Mouse (Mus musculus): ENCODE measurements around the gene Nlrc5. TPM values are rescaled to one million over a fixed set of nuclear protein-coding genes. Genes with fewer than 3 reads are reported as not detected.
"Not testable (repeated sequence)": the region's sequence is repeated elsewhere in the genome, so short reads cannot be mapped to it uniquely, and the experiment has no call there.

Gene Nlrc5
- total RNA-seq, 2 experiments from 2014 or later, result 0.49 to 1.7 TPM

DNA sequence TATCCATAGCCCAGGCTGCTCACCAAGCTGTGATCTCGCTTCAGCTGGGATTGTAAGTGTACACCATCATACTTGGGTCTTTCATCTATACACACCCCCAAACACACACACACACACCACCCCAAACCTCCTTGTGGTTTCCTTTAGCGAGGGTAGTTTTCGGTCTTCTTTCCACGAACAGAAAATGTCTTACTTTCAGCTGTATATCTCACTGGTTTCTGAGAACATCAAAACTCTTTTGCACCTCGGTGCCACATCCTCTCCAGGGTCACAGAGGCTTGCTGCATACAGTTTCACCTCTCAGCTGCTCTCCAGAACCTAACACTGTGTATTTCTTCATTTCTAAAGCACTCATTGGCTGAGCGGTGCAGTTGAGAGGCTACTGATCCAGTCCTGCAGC lies 20.6 kb upstream of the Nlrc5 start:
- intact Hi-C loops (cut with DNase I), result no loop called here
- no peak for DNase-seq (ENCODE audit: low spot score)

DNA sequence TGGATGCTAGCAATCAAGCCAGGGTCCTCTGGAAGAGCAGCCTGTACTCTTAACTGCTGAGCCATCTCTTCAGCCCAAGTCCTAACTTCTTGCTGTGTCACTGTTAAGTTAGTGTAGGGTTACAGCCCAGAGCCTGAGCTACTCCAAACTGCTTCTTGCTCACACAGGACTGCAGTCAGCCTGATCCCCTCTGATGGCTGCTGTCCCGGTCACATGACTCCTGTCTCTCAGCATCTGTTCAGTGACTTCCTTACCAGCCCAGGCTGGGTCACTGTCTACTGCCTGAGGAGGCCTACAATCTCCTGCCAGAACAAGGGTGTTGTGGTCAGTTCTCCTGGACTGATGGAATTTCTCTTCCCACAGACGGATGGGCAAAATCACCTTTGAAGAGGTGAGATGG lies 18.9 kb upstream of the Nlrc5 start:
- intact Hi-C loops (cut with DNase I), result no loop called here
- no peak for DNase-seq (ENCODE audit: low spot score)

DNA sequence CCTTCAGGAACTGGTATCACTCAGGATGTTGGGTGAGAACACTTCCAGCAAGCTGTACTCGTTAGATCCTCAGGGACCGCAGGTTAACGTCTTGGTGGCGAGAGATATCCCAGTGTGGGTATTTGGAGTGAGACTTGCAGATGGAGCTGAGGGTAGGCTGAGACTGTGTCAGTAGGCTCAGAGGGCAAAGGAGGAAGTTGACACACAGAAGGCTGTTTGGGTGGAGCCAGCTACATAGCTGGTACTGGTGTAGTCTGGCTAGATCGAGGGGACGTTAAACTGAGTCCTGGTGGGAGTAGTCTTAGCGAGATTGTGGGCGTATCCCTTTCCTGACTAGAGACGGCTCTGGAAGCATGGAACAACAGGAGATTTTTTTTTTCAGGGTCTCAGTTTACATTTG lies 16.1 kb upstream of the Nlrc5 start:
- no peak for DNase-seq (ENCODE audit: low spot score)
- intact Hi-C loops (cut with DNase I), result no loop called here

DNA sequence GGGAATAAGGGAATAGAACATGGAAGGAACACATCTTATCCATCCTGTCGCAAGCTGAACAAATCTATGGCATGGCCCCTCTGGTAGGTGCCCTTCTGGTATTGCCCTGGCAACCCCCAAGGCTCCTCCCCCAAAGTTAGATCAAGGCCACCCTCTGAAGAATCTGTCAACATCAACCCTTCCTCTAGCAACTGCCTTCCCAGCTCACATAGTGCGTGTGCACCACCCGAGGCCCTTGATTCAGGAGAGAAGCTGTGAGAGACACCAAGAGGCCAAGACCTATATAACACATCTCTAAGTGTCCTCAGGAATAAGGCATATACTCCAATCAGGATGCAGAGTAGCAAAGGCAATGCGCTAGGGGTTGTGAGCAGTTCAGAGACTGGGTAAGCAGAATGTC lies 11.9 kb upstream of the Nlrc5 start:
- intact Hi-C loops (cut with DNase I), result no loop called here
- DNase-seq (ENCODE audit: low spot score), result no peak

DNA sequence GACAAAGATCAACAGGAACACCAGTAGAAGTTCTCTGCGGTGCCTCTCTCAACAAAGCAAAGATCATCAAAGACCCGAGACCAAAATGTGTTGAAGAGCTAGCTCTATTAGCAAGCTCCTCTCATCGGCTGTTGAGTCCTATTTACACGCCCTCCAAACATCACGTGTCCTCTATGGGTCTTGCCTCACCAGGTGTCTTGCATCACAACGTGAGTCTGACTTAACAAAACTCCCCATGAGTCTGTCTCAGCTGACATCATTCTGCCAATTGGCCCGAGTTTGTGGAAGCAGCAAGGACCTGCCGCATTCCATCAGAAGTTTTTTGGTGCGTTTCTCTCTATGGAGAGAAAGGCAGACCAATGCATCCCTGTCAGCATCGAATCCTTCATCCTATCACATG lies 6.2 kb upstream of the Nlrc5 start:
- DNase-seq (ENCODE audit: low spot score), result no peak
- intact Hi-C loops (cut with DNase I), result no loop called here

DNA sequence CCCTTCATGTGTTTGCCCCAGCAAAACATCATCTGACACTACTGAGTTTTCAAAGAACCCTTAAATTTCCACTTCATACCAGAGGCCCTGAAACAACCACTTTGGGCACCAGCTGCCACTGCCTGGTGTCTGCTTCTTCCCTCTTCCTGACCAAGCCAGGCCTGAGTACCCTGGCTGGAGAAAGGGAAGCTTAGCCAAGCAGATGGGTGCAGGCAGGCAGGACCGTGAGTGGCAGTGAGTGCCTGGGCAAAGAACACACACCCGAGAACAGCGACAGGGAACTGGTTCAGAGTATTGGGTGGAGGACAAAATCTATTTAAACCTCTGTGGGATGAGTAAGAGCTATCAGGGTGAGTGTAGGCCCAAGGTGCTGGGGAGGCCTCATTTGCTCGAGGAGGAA lies 5.7 kb upstream of the Nlrc5 start:
- DNase-seq (ENCODE audit: low spot score), result no peak
- intact Hi-C loops (cut with DNase I), result no loop called here

DNA sequence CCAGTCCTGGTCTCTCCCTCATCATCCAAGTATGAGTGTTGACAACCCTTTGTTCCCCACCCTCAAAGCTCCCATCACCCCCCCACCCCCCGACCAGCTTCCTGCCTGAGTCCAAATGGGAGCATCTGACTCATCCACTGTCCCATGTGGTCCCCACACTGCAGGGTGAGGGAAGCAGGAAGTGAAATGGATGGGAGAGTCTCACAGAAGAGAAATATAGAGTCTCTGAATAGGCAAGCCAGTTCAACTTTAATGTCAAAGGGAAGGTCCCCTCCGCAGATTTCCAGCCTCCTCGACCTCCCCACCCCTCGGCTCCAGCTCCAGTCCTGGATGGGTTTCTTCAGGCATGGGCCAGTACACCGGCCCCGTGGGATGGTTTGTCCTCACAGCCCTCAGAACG lies 4.8 kb upstream of the Nlrc5 start:
- DNase-seq (ENCODE audit: low spot score), result no peak
- intact Hi-C loops (cut with DNase I), result no loop called here

DNA sequence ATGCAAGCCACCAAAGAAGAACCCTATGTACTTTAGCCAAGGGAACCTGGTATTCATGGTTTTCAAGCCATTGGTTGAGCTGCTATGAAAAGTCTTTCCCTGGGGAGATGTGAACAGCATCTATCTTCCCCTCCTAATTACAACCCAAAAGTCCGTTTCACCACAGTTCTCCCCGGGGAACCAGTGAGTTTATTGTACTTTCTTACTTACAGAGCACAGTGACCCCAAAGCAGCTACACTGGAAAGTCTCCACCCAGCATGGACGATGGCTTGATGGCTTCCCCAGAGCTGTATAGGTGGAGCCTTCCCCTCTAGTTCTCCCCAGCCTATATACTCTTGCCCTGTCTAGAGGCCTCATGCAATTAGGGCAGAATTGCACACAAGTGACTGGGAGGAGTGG lies 1.9 kb upstream of the Nlrc5 start:
- DNase-seq (ENCODE audit: low spot score), result no peak

DNA sequence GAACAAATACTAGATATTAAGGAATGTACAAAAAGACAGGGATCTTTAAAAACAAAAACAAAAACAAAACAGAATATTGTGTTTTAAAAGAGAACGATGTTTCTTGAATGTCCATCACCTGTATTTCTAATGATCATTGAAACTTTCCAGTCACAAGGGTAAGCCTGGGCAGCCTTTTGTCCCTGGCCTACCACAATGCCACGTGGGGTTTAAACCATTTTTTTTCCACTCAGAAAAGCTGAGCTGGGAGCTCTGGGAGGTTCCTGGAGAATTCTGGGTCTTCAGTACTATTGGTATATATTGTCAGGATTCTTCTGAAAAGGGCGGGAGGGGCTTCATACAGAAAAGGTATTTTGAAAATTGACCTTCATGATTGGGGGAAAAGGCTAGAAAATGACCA lies 802 bp downstream of the Nlrc5 start:
- no peak for DNase-seq (ENCODE audit: low spot score)
- intact Hi-C loops (cut with DNase I), result no loop called here

More for the DNA sequence above, 1.9 kb upstream of the Nlrc5 start:
- intact Hi-C loops (cut with DNase I), result no loop called here

DNA sequence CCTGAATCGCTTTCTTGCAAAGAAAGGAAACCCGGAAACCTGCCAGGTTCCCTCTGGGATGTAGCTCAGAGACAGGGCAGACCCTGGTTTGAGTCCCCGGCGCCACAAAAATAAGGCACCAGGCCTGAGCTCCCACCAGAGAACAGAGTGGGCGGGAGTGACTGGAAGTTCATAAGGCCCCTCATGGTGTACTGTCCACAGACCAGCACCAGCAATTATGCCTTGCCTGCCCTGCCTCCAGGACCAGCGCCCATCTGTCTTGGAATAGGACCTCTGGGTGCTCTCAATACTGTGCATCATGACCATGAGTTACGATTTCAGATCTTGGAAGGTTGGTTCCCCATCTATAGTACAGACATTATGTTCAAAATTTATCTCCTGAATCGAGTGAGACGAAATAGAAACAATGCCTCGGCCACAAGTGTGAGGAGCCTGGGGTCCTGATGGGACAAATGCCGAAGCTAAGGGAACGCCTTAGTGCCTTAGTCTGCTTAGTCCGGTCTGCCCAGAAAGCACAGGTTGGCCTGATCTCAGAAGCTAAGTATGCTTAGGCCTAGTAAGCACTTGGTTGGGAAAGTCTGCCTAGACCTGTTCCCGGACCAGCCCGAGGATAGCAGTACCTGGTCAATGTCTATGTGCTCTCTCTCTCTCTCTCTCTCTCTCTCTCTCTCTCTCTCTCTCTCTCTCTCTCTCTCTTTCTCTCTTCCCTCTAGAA lies 1.4 kb downstream of the Nlrc5 start:
- DNase-seq (ENCODE audit: low spot score), result no peak
- intact Hi-C loops (cut with DNase I), result no loop called here

DNA sequence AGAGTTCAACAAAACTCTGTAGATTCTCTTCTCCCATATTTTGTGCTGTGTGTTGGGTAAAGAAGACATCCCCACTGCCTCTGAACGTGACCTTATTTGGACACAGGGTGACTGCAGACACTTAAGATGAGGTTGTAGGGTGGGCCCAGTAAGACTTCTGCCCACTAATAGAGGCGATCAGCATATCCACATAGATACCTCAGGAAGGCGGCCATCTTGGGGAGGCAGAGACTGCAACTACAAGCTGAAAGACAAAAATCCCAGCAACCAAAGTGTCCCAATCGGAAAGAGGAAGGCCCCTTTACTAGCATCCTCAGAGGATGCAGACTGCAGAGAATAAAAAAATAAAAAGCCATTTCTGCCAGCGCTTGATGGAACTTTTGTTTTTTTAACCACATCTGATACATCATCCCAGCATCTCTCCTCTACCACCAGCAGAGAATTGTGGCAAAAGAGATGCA lies 2.0 kb downstream of the Nlrc5 start:
- intact Hi-C loops (cut with DNase I), result no loop called here
- no peak for DNase-seq (ENCODE audit: low spot score)

DNA sequence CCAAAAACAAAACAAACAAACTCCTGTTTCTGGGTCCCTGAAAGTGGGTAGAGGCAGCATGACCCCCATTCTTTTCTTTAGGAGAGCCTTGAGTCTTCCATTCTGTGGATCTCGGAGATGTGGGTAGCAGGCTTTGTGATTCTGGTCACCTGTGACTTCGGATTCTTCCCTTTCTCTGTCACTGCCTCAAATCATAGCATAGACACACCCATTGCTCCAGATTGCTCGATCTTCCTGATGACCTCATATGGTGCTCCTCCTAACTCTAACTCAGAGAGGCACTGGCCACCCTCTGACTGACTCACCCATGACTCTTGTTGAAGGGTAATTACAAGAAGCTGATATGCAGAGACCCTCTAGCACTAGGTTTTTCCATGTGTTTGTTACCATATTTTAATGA lies 2.7 kb downstream of the Nlrc5 start:
- intact Hi-C loops (cut with DNase I), result no loop called here
- no peak for DNase-seq (ENCODE audit: low spot score)

DNA sequence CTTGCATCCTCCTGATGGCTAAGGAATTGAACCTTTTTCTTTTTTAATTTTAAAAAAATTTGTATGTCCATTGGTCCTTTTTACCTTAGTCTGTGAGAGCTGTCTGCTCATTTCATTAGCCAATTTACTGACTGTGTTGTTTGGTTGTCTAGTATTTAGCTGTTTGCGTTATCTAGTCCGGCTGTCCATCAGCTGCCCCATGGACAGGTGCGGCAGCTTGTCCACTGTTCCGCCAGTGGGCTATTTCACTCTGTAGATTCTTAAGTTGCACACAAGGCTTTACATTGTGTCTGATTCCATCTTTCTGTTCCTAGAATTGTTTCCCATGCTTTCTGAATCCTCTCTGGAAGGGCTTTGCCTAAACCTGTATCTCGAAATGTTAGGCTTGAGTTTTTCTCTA lies 4.5 kb downstream of the Nlrc5 start:
- DNase-seq (ENCODE audit: low spot score), result no peak
- intact Hi-C loops (cut with DNase I), result no loop called here

DNA sequence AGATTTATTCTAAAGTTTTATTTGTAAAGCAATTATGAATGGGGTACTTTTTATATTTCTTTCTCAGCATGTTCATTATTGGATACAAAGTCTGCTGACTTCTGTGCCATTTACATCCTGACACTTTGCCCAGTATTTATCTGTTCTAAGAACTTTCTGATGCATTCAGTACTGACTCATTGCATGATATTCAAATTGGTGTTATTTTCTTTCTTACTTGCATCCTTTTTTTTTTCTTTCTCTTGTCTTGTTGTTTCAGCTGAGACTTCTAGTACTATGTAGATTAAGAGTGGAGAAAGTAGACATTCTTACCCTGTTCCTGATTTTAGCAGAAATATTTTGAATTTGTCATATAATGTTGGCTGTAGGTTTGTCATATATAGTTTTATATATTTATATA lies 5.5 kb downstream of the Nlrc5 start:
- intact Hi-C loops (cut with DNase I), result no loop called here
- DNase-seq (ENCODE audit: low spot score), result no peak

DNA sequence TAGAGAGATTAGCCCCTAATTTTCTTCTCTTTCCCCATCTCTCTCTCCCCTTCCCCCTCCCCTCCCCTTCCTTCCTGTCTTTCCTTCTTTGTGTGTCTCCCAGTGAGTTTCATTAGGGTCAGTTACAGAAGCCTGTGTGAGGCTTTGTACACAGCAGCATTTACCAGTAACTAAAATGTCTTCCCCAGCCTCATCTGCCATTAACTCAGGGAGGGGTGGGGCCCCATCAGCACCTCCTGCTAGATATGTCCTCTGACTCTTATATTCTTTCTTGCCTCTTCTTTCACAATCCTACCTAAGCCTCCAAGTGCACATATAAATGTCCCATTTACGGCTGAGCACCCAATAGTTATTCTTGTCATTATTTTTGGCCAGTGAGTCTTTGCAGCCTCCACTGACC lies 6.2 kb downstream of the Nlrc5 start:
- no peak for DNase-seq (ENCODE audit: low spot score)
- intact Hi-C loops (cut with DNase I), result no loop called here

DNA sequence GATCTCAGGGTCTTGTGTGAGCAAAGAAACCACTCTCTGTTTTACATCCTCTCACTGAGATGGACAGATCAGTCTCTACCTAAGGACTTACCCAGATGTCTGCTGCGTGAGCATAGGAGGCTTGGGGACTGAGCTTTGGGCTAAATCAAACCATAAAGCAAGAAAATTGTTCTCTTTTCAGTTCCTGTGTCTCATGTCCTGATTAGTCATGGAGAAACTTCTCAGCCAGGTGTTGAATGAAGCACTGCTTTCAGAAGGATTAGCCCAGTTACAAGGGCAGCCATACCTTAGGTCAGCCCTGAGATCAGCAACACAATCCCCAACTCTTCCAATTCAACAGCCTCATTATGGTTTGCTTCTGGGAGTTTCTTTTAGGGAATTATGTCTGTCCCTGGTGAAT lies 7.5 kb downstream of the Nlrc5 start:
- no peak for DNase-seq (ENCODE audit: low spot score)
- intact Hi-C loops (cut with DNase I), result no loop called here

DNA sequence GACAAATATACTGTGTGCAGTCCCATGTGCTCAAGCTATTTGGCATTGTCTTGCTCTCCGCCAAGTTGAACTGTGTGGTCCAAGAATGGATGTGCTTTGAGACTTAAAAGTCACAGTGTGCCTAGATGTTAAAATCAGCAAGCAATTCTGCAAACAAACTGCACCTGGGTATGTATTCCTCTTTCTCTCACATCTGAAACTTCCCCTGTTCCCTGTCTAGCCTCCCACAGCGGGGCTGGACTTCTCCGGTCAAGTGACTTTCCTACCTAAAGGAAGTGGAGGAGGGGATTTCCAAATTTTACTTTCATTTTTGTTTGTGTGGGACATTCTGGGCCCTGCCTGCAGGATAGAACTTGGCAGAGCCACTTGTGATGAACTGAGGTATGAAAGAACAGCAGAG lies 9.0 kb downstream of the Nlrc5 start:
- intact Hi-C loops (cut with DNase I), result no loop called here
- no peak for DNase-seq (ENCODE audit: low spot score)

DNA sequence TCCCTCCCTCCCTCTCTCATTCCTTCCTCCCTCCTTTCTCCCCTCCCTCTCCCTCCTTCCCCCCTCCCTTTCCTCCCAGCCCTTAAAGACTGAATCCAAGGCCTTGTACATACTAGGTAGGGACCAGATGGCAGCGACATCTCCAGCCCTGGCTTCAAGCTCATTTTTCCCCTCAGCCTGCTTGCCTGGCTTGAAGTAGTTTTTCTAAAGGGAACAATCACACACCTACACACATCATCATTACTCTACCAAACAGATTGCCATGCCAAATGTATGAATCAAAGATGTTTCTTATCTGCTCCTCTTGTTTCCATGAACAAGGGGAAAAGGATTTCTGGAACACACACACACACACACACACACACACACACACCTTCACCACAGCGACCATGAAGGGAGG lies 10.3 kb downstream of the Nlrc5 start:
- intact Hi-C loops (cut with DNase I), result no loop called here
- no peak for DNase-seq (ENCODE audit: low spot score)

DNA sequence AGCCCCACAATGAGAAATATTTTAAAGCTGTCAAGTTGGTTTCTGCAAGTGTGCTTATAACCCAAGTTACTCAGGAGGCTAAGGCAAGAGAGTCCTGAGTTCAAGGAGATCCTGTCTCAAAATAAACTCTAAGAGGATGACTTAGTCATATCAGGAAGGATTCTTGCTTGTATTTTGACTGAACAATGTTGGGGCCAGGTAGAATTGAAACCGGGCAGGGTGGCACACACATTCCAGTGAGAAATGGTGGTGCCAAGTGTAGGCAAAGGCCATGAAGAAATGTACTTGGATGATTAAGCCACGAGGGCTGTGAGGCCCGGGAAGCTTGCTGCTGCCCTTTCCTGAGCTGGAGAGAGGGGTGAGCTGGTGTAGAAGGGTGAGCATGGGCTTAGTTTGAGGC lies 13.0 kb downstream of the Nlrc5 start:
- intact Hi-C loops (cut with DNase I), result no loop called here
- DNase-seq (ENCODE audit: low spot score), result no peak

DNA sequence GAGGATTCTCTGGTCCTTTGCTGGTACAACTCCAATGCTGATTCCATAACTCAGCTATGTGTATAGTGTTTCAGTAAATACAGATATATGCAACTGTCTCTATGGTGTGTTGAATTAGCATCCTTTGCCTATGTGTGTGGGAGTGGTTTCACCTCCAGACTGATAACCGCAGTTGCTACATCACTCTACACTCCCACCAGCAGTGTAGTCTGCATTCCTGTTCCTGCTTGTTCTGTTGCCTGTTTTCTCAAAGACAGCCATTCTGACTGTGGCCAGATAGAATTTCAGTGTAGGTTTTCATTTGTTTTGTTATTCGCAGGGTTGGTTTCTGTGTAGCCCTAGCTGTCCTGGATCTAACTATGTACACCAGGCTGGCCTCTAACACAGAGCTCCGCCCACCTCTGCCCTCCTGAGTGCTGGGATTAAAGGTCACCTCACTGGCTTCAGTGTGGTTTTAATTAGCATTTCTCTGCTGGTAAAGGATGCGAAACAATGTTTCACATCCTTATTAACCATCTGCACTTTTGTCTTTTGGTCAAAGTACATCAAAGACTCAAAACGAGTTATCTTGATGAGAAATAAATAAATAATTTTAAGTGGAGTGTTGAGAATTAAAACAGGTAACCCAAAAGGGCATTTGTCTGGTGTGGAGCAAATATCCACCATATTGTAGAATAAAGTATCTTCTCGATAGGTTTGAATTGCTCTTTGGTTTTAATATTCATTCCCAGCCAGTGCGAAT lies 13.6 kb downstream of the Nlrc5 start:
- intact Hi-C loops (cut with DNase I), result no loop called here
- no peak for DNase-seq (ENCODE audit: low spot score)

DNA sequence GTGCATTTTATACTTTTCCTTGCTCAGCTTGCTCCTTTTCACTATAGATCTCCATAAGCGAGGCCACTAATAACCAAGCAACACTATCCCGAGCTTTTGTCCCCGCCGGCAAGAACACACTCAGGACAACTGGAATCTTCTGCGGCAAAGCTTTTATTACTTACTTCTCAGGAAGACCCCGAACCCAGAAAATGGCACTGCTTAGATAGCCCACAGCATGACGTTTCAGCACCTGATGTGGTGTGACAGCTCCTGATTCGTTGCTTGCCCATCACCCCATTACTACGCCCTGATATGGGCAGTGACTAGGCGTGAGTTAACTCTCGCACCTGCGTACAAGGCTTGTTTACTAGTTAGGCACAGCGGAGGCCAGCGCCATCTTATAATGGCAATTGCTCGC lies 18.8 kb downstream of the Nlrc5 start:
- DNase-seq (ENCODE audit: low spot score); intact Hi-C loops (cut with DNase I): not testable (repeated sequence)
